Mouse (Mus musculus) limb, embryonic 12.5 days (tissue): Measurements from ENCODE around the gene Hhex. TPM values are rescaled to one million over a fixed set of nuclear protein-coding genes. Genes with fewer than 3 reads are reported as not detected.

Experiments used
- ATAC-seq: fragments of 200-750 bp; cut with Nextera tagmentation; 2 replicates; pipeline ENCODE4 v1.8.0; 2017; ENCODE audit warnings: low read depth, moderate TSS enrichment; ENCODE audit not compliant: insufficient number of reproducible peaks, insufficient read depth, low FRiP score, low TSS enrichment
- H3K27ac ChIP-seq: fragments of 300-500 bp; sonication (generic); 2 replicates; pipeline ENCODE4 v1.5.1; 2016; ENCODE audit warnings: mild to moderate bottlenecking, moderate library complexity
- H3K27me3 ChIP-seq: fragments of 300-500 bp; sonication (generic); 2 replicates; pipeline ENCODE4 v1.6.1; 2016; ENCODE audit warnings: mild to moderate bottlenecking, moderate library complexity
- H3K36me3 ChIP-seq: fragments of 300-500 bp; sonication (generic); 2 replicates; pipeline ENCODE4 v1.6.1; 2016; ENCODE audit warnings: mild to moderate bottlenecking, moderate library complexity
- H3K4me1 ChIP-seq: fragments of 300-500 bp; sonication (generic); replicated peaks from 2 replicates; pipeline ENCODE4 v1.6.1; 2016
- H3K4me2 ChIP-seq: fragments of 300-500 bp; sonication (generic); 2 replicates; pipeline ENCODE4 v1.6.1; 2016; ENCODE audit warnings: mild to moderate bottlenecking, moderate library complexity
- H3K4me3 ChIP-seq: fragments of 300-500 bp; sonication (generic); replicated peaks from 2 replicates; pipeline ENCODE4 v1.5.1; 2016; ENCODE audit warnings: mild to moderate bottlenecking
- H3K9ac ChIP-seq: fragments of 300-500 bp; sonication (generic); replicated peaks from 2 replicates; pipeline ENCODE4 v1.6.1; 2016; ENCODE audit warnings: mild to moderate bottlenecking, moderate library complexity
- H3K9me3 ChIP-seq: fragments of 300-500 bp; sonication (generic); 2 replicates; pipeline ENCODE4 v1.6.1; 2016; ENCODE audit warnings: mild to moderate bottlenecking, moderate library complexity
- WGBS: fragments of 180-500 bp; shearing (Covaris S2); methylation state at CpG from one replicate; pipeline ENCODE4 v1.1.7; 2016; 5-methylcytosine and 5-hydroxymethylcytosine counted together
- polyA plus RNA-seq: library from polyadenylated mRNA; unstranded; fragments of >200 nt; fragmentation: Nextera tagmentation; extraction: Ambion mirVana; gene quantifications from 2 replicates; pipeline ENCODE4 v1.2.1, GENCODE M21; 2016

Hhex gene
- 9.7 and 10.1 TPM in 2 replicates for polyA plus RNA-seq

GRCm38 (mm10) chr19:37434263-37434951 is at the start of gene Hhex:
TSS of gene Hhex (plus strand) at chr19:37434810.
- peaks cover 21% of the 10 kb centered on the region for H3K4me1 ChIP-seq
- under 1% methylated on average over 79 of the region's 79 CpGs for WGBS

GRCm38 (mm10) chr19:37386126-37386525 is 48.5 kb upstream of the Hhex start:
- Histone ChIP-seq H3K4me1 (no peaks in the 10 kb centered on the region), H3K9me3 (no peaks in the 10 kb centered on the region), H3K4me3 (no peak overlapping the region), H3K27ac (no peak overlapping the region), H3K4me2 (no peak overlapping the region), H3K9ac (no peak overlapping the region), H3K36me3 (peaks cover 69% of the 10 kb centered on the region), H3K27me3 (no peaks in the 10 kb centered on the region)
- 84% methylated on average over 3 of the region's 3 CpGs for WGBS
- ATAC-seq = no peak

More at GRCm38 (mm10) chr19:37434263-37434951, at the start of gene Hhex:
- peak; percentile 38; the same call in 1 of the 2 replicates for ATAC-seq
- Histone ChIP-seq H3K9ac (peak within 1 kb of the TSS; percentile 57), H3K27ac (peak within 1 kb of the TSS; percentile 70), H3K27me3 (peaks cover 88% of the 10 kb centered on the region), H3K9me3 (no peaks in the 10 kb centered on the region), H3K4me2 (peak within 1 kb of the TSS; percentile 64), H3K36me3 (no peaks in the 10 kb centered on the region), H3K4me3 (peak within 1 kb of the TSS; percentile 52)

GRCm38 (mm10) chr19:37391869-37392268 is 42.7 kb upstream of the Hhex start:
- Histone ChIP-seq H3K27me3 (no peaks in the 10 kb centered on the region), H3K4me1 (no peaks in the 10 kb centered on the region), H3K9me3 (no peaks in the 10 kb centered on the region), H3K36me3 (peaks cover 84% of the 10 kb centered on the region), H3K9ac (no peak overlapping the region), H3K4me3 (no peak overlapping the region), H3K27ac (no peak overlapping the region), H3K4me2 (no peak overlapping the region)
- 96% methylated on average over 3 of the region's 3 CpGs for WGBS
- ATAC-seq = no peak

GRCm38 (mm10) chr19:37396279-37396678 is 38.3 kb upstream of the Hhex start:
- H3K36me3 ChIP-seq = peaks cover 89% of the 10 kb centered on the region
- no peak overlapping the region for H3K4me2 ChIP-seq
- no peaks in the 10 kb centered on the region for H3K4me1 ChIP-seq
- ATAC-seq = no peak
- H3K27me3 ChIP-seq = no peaks in the 10 kb centered on the region
- WGBS = 96% methylated on average over 3 of the region's 3 CpGs
- H3K27ac ChIP-seq = no peak overlapping the region
- H3K4me3 ChIP-seq = no peak overlapping the region
- no peaks in the 10 kb centered on the region for H3K9me3 ChIP-seq
- H3K9ac ChIP-seq = no peak overlapping the region

- peaks cover 93% of the 10 kb centered on the region for H3K36me3 ChIP-seq
- H3K9ac ChIP-seq = no peak overlapping the region
- no peak overlapping the region for H3K4me2 ChIP-seq
- no peaks in the 10 kb centered on the region for H3K9me3 ChIP-seq
- no peaks in the 10 kb centered on the region for H3K4me1 ChIP-seq
- no peak for ATAC-seq
- no peaks in the 10 kb centered on the region for H3K27me3 ChIP-seq
- 85% methylated on average over 6 of the region's 6 CpGs for WGBS
- H3K27ac ChIP-seq = no peak overlapping the region
- H3K4me3 ChIP-seq = no peak overlapping the region
Measured at GRCm38 (mm10) chr19:37400936-37401335, 33.7 kb upstream of the Hhex start.

- Histone ChIP-seq H3K4me1 (no peaks in the 10 kb centered on the region), H3K36me3 (peaks cover 75% of the 10 kb centered on the region), H3K4me2 (no peak overlapping the region), H3K4me3 (no peak overlapping the region), H3K27me3 (no peaks in the 10 kb centered on the region), H3K27ac (no peak overlapping the region), H3K9me3 (no peaks in the 10 kb centered on the region), H3K9ac (no peak overlapping the region)
- WGBS = 94% methylated on average over 4 of the region's 4 CpGs
- no peak for ATAC-seq
Measured at GRCm38 (mm10) chr19:37418294-37418693, 16.3 kb upstream of the Hhex start.

GRCm38 (mm10) chr19:37419613-37420012 is 15.0 kb upstream of the Hhex start:
- Histone ChIP-seq H3K9me3 (no peaks in the 10 kb centered on the region), H3K27me3 (no peaks in the 10 kb centered on the region), H3K4me2 (no peak overlapping the region), H3K27ac (no peak overlapping the region), H3K9ac (no peak overlapping the region), H3K36me3 (peaks cover 63% of the 10 kb centered on the region), H3K4me1 (no peaks in the 10 kb centered on the region), H3K4me3 (no peak overlapping the region)
- ATAC-seq = no peak
- 52% methylated on average over 3 of the region's 3 CpGs for WGBS

- H3K9me3 ChIP-seq = no peaks in the 10 kb centered on the region
- H3K27me3 ChIP-seq = peaks cover 36% of the 10 kb centered on the region
- H3K27ac ChIP-seq = no peak overlapping the region
- no peak for ATAC-seq
- no peak overlapping the region for H3K4me2 ChIP-seq
- H3K4me3 ChIP-seq = no peak overlapping the region
- no peaks in the 10 kb centered on the region for H3K36me3 ChIP-seq
- no peak overlapping the region for H3K9ac ChIP-seq
- H3K4me1 ChIP-seq = peaks cover 2% of the 10 kb centered on the region; the same call in 1 of the 2 replicates
- WGBS = 75% methylated on average over 5 of the region's 5 CpGs
Measured at GRCm38 (mm10) chr19:37428589-37428988, 6.0 kb upstream of the Hhex start.

GRCm38 (mm10) chr19:37431139-37431756 is 3.4 kb upstream of the Hhex start:
- no peak for ATAC-seq

GRCm38 (mm10) chr19:37432868-37433570 is 1.6 kb upstream of the Hhex start:
- H3K9me3 ChIP-seq = no peaks in the 10 kb centered on the region
- WGBS = 15% methylated on average over 16 of the region's 16 CpGs
- no peak overlapping the region for H3K27ac ChIP-seq
- peaks cover 21% of the 10 kb centered on the region for H3K4me1 ChIP-seq
- H3K9ac ChIP-seq = no peak overlapping the region
- ATAC-seq = no peak
- H3K27me3 ChIP-seq = peaks cover 79% of the 10 kb centered on the region
- 0 out of 2 replicates have a peak overlapping the region, but pooled peaks have one; percentile 4 for H3K4me3 ChIP-seq
- no peaks in the 10 kb centered on the region for H3K36me3 ChIP-seq
- 0 out of 2 replicates have a peak overlapping the region, but pooled peaks have one; percentile 64 for H3K4me2 ChIP-seq

More at GRCm38 (mm10) chr19:37431139-37431756, 3.4 kb upstream of the Hhex start:
- Histone ChIP-seq H3K4me3 (no peak overlapping the region), H3K36me3 (no peaks in the 10 kb centered on the region), H3K27ac (no peak overlapping the region), H3K9me3 (no peaks in the 10 kb centered on the region), H3K4me1 (peaks cover 21% of the 10 kb centered on the region), H3K27me3 (peaks cover 63% of the 10 kb centered on the region), H3K4me2 (no peak overlapping the region), H3K9ac (no peak overlapping the region)
- WGBS = 89% methylated on average over 11 of the region's 11 CpGs

GRCm38 (mm10) chr19:37433895-37434262 is 731 bp upstream of the Hhex start:
- WGBS = under 1% methylated on average over 14 of the region's 14 CpGs
- no peaks in the 10 kb centered on the region for H3K9me3 ChIP-seq
- H3K27ac ChIP-seq = no peak overlapping the region
- peak overlapping the region; percentile 64 for H3K4me2 ChIP-seq
- no peak overlapping the region for H3K9ac ChIP-seq
- peaks cover 84% of the 10 kb centered on the region for H3K27me3 ChIP-seq
- no peak for ATAC-seq
- H3K36me3 ChIP-seq = no peaks in the 10 kb centered on the region
- peak overlapping the region; percentile 52 for H3K4me3 ChIP-seq
- H3K4me1 ChIP-seq = peaks cover 21% of the 10 kb centered on the region
